Mouse (Mus musculus) liver, adult (tissue): ENCODE results near the gene Cd82.

Source experiments
- GATA4 ChIP-seq: IDR thresholded peaks from 2 replicates; pipeline ENCODE4 v1.6.1; 2014; ENCODE audit warnings: mild to moderate bottlenecking, low read length; ENCODE audit not compliant: insufficient replicate concordance

Cd82 gene

DNA sequence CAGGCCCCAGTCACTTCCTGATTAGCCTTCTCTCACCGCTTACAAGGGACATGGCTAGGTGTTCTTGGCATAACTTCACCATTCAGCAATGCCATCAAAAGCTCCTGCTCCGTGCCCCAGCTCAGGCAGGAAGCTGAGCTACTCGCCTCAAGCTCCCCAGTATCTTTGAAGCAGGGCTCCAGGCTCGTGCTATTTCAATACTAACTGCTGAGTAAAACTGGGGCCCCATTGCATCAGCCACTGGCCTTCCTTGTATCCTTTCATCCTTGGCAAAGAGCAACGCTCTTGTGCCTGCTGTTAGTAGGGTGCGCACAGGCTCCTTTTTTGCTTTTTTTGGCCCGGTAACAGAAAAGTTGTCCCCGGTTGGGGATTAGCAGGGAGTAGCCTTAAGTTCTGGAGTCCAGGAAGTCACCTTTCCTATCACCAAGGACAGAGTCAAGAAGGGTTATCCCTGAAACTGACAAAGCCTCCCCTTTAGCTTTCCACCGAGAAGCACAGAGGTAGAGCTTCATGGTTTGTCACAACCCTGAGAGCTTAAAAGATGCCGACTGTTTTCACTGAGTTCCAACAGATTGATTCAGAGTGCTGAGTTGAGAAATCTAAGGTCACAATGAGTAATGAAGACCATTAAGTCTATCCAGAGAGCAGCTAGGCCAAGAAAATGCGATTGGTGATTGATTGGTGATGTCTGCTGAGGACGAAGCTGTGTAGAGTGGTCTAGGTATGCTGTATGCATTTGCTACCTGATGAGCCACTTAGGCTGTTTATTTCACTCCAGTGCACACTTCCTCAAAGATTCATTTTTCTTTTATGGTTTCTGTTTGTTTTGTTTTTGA is 45.8 kb downstream of the Cd82 start:
- TF ChIP-seq GATA4, result no peak

DNA sequence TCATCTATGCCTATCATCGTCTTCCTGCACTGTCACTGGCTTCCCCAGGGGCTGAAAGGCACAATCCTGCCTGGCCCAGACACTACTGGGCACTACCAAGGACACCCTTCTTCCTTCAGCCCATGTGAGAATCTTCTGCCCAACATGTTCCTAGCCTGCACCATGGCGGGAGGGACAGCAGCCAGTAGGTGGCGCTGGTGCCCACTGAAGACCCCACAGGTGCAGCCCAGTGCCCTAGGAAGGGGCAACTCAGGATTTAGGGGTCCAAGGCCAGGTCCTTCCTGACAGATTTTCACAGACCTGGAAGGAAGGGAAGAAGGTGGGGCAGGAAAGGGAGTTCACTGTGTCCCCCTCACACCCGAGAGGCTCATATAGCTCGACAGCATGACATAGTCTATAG is 47.7 kb downstream of the Cd82 start:
- TF ChIP-seq GATA4, result no peak

DNA sequence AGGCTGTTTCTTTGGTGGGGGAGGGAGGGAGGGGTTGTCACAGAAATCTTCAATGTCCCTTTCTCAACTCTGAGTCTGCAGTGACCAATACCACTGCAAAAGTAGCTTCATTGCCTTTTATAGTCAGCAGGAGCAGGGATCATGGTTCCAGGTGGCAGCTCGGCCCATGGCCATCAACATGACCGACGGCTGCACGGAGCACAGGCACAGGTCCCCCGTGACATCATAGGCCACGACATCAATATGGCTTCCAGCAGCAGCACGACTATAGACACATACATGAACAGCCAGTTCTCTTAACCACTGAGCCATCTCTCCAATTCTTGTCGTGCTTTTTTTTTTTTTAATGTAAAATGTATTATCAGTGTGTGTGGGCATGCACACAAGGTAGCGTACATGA is 48.8 kb downstream of the Cd82 start:
- no peak for TF ChIP-seq GATA4

DNA sequence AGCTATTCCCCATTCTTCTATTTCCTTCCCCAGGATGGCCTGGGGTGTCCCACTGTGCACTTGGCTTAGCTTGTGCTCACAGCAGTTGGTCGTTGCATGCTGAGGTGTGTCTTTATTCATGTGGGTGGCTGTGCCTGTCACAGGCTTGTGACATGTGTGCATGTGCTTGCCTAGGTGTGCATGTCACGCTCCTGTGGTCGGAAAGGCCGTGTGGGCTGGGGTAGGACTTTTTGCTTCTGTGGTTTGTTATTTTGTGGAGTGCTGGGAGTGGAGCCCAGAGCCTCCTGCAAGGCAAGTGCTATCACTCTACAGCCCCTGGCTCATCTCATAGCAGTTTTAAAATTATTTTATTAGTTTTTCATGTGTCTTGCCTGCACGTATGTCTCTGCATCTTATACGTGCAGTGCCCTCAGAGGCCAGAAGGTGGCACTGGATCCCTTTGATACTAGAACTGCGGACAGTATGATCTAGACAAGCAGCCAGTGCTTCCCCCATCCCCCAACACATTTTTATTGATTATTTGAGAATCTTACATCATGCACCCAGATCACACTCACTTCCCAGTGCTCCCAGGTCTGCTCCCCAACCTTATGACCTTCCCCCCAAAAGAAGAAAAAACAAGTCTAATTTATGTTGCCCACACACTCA is 49.4 kb downstream of the Cd82 start:
- peak; percentile 15; the same call in 1 of the 2 replicates for TF ChIP-seq GATA4

- TF ChIP-seq GATA4, result no peak
Observed at GRCm38 (mm10) chr2:93412101-93412500, 50.8 kb downstream of the Cd82 start.

DNA sequence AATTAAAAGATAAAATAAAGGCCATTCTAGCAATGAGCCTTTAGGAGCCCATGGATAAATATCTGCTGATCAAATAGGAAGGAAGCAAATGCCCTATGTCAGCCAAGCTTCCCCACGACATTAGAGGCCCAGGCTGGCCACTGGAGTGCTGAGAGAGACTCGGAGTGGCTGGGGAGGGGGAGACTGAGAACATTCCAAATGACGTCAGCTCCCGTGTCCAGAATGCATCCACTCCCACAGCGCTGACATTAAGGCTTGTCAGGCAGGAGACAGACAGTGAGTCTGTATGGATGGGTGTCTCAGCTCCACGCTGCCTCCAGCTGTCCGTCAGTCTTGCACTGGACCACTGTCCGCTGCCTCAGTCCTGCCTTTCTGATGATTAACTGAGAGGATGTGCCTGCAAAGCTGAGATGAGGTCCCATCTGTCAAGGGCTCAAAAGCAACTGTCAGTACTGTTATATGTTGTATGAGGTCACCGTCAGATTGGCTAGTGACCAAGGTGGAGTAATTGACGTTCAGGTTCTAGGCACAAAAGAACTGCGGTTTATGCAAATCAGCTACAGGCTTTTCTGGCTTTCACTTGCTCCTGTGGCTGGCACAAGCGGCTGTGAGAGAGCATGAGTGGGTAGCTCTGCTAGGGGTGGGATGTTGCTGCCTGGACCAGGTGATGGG is 51.9 kb downstream of the Cd82 start:
- TF ChIP-seq GATA4, result no peak

- no peak for TF ChIP-seq GATA4
Observed at GRCm38 (mm10) chr2:93405017-93405425, 57.9 kb downstream of the Cd82 start.

GRCm38 (mm10) chr2:93404169-93404568 is 58.8 kb downstream of the Cd82 start:
- no peak for TF ChIP-seq GATA4

GRCm38 (mm10) chr2:93403267-93403666 is 59.7 kb downstream of the Cd82 start:
- TF ChIP-seq GATA4, result no peak

GRCm38 (mm10) chr2:93391198-93391597 is 71.7 kb downstream of the Cd82 start:
- TF ChIP-seq GATA4, result no peak

DNA sequence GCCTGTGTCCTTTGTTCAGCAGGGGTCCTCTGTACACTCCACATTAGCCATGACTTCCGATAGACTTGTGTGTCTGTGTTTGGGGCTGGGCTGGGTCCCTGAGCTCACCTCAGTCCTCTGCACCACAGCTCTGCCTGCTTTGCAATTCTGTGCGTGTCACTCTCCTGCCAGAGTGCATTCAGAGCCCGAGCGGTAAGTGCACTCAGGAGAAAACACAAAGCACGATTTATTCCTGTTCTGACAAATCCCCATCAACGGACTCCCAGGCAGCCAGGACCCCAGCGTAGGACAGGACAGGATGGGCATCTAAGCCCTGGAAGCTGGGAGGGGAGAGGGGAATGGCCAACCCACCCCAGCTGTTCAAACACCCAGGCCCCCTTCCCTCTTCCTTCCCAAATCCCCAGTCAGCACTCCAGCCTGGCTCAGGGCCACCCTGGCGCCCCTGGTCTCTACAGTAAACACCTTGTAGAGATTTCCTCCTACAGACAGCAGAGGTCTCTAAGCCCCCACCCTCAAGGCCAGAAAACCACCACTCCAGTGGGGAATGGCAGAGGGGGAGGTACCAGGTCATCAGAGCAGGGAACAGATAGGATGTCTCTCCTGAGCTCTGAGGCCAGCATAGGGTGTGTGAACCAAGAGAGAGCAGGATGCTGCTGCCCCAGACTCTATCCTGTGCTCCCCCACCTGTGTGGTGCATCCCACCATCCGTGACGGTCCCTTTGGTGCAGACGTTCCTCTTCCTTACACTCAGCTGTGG is 72.6 kb downstream of the Cd82 start:
- no peak for TF ChIP-seq GATA4

- TF ChIP-seq GATA4, result no peak
Observed at GRCm38 (mm10) chr2:93386958-93387357, 76.0 kb downstream of the Cd82 start.

- no peak for TF ChIP-seq GATA4
Observed at GRCm38 (mm10) chr2:93383831-93384230, 79.1 kb downstream of the Cd82 start.

DNA sequence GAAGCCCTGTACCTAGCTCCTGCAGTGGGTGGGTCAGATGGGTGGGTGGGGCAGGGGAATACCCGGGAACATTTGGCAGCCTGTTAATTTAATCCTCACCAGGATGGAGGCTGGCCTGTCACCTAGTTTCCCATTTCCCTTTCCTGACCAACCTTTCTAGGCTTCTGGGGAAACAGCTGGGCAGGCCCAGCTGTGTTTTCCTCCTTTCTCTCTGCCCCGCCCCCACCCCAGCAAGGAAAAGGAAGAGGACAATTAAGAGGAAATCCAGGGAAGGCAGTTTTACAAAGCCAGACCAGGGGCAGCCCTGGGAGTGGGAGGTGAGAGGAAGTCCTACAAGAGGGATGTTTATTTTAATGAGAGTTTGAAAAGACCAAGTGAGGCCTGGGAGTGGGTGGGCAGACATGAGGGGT is 82.3 kb downstream of the Cd82 start:
- no peak for TF ChIP-seq GATA4

- TF ChIP-seq GATA4, result no peak
Observed at GRCm38 (mm10) chr2:93377797-93378196, 85.1 kb downstream of the Cd82 start.
